Mouse (Mus musculus): Measurements from ENCODE around the gene Syn3.

Syn3 gene

GRCm38 (mm10) chr10:86337239-86337638 is 161.5 kb downstream of the Syn3 start:
- no peak for DNase-seq

- DNase-seq, result no peak
Measured at GRCm38 (mm10) chr10:86336506-86336905, 162.2 kb downstream of the Syn3 start.

GRCm38 (mm10) chr10:86334581-86334980 is 164.1 kb downstream of the Syn3 start:
- no peak for DNase-seq

- DNase-seq, result no peak
Measured at GRCm38 (mm10) chr10:86332942-86333341, 165.8 kb downstream of the Syn3 start.

- no peak for DNase-seq
Measured at GRCm38 (mm10) chr10:86331681-86332281, 166.9 kb downstream of the Syn3 start.

GRCm38 (mm10) chr10:86330993-86331680 is 167.6 kb downstream of the Syn3 start:
- no peak for DNase-seq

GRCm38 (mm10) chr10:86329241-86329882 is 169.3 kb downstream of the Syn3 start:
- DNase-seq, result no peak

- peak in 1 of 2 experiments; percentile 46 for DNase-seq
Measured at GRCm38 (mm10) chr10:86328691-86329090, 170.0 kb downstream of the Syn3 start.

GRCm38 (mm10) chr10:86328143-86328542 is 170.6 kb downstream of the Syn3 start:
- DNase-seq, result no peak

GRCm38 (mm10) chr10:86325272-86325671 is 173.4 kb downstream of the Syn3 start:
- no peak for DNase-seq

- DNase-seq, result no peak
Measured at GRCm38 (mm10) chr10:86323275-86323994, 175.3 kb downstream of the Syn3 start.

GRCm38 (mm10) chr10:86322006-86322405 is 176.7 kb downstream of the Syn3 start:
- no peak for DNase-seq

GRCm38 (mm10) chr10:86321194-86321593 is 177.5 kb downstream of the Syn3 start:
- DNase-seq, result no peak

GRCm38 (mm10) chr10:86320204-86320603 is 178.5 kb downstream of the Syn3 start:
- no peak for DNase-seq

- DNase-seq, result no peak
Measured at GRCm38 (mm10) chr10:86319526-86319925, 179.2 kb downstream of the Syn3 start.

- no peak for DNase-seq
Measured at GRCm38 (mm10) chr10:86318552-86319140, 180.1 kb downstream of the Syn3 start.

GRCm38 (mm10) chr10:86317633-86318032 is 181.1 kb downstream of the Syn3 start:
- DNase-seq, result no peak

GRCm38 (mm10) chr10:86315513-86315912 is 183.2 kb downstream of the Syn3 start:
- DNase-seq, result no peak

GRCm38 (mm10) chr10:86313448-86313847 is 185.2 kb downstream of the Syn3 start:
- no peak for DNase-seq

GRCm38 (mm10) chr10:86312976-86313375 is 185.7 kb downstream of the Syn3 start:
- no peak for DNase-seq

GRCm38 (mm10) chr10:86310527-86310926 is 188.2 kb downstream of the Syn3 start:
- DNase-seq, result peak; percentile 65 to 77

- no peak for DNase-seq
Measured at GRCm38 (mm10) chr10:86307235-86307634, 191.5 kb downstream of the Syn3 start.

GRCm38 (mm10) chr10:86304583-86304982 is 194.1 kb downstream of the Syn3 start:
- DNase-seq, result peak in 1 of 2 experiments; percentile 20
